Mouse (Mus musculus) left cerebral cortex, postnatal 14 days (tissue): Measurements from ENCODE around the gene Ttc3. TPM values are rescaled to one million over a fixed set of nuclear protein-coding genes. Genes with fewer than 3 reads are reported as not detected.
"Not testable (repeated sequence)": the region's sequence is repeated elsewhere in the genome, so short reads cannot be mapped to it uniquely, and the experiment has no call there.

ENCODE experiments used
- DNase-seq, 2 experiments: peaks; one replicate each; pipeline ENCODE4 v3.0.0; 2021 to 2022; ENCODE audit warnings: low spot score in 2 of 2, mixed read lengths in 1 of 2
- intact Hi-C: fragments of 180-260 bp; cut with DNase I; formaldehyde crosslinking; loops from one replicate; pipeline ENCODE4 v1.15.1; 2025
- total RNA-seq, 2 experiments: library from RNA; stranded (reverse); gene quantifications; 2 replicates each; pipeline ENCODE4 v1.2.3; 2021

Gene Ttc3
- total RNA-seq, 2 experiments from 2014 or later, result 802 to 810 TPM

GRCm38 (mm10) chr16:94412198-94412597 is 41.8 kb downstream of the Ttc3 start:
- intact Hi-C loops, result no loop called here

GRCm38 (mm10) chr16:94412760-94413159 is 42.3 kb downstream of the Ttc3 start:
- intact Hi-C loops, result no loop called here
- DNase-seq, result no peak

More at GRCm38 (mm10) chr16:94412198-94412597, 41.8 kb downstream of the Ttc3 start:
- no peak for DNase-seq

GRCm38 (mm10) chr16:94414151-94414550 is 43.7 kb downstream of the Ttc3 start:
- no peak for DNase-seq
- intact Hi-C loops, result no loop called here

GRCm38 (mm10) chr16:94420498-94420897 is 50.1 kb downstream of the Ttc3 start:
- DNase-seq, result no peak
- intact Hi-C loops, result no loop called here

GRCm38 (mm10) chr16:94428948-94429347 is 58.5 kb downstream of the Ttc3 start:
- no peak for DNase-seq
- intact Hi-C loops, result no loop called here

GRCm38 (mm10) chr16:94435495-94436234 is 65.2 kb downstream of the Ttc3 start:
- no peak for DNase-seq
- intact Hi-C loops, result no loop called here

GRCm38 (mm10) chr16:94436801-94437200 is 66.4 kb downstream of the Ttc3 start:
- intact Hi-C loops, result no loop called here
- DNase-seq, result no peak

GRCm38 (mm10) chr16:94441361-94441760 is 70.9 kb downstream of the Ttc3 start:
- intact Hi-C loops, result no loop called here
- DNase-seq, result no peak

GRCm38 (mm10) chr16:94449151-94449550 is 78.7 kb downstream of the Ttc3 start:
- no peak for DNase-seq
- intact Hi-C loops, result no loop called here

GRCm38 (mm10) chr16:94449632-94450031 is 79.2 kb downstream of the Ttc3 start:
- DNase-seq, result no peak
- intact Hi-C loops, result no loop called here

- DNase-seq, result no peak
- intact Hi-C loops, result no loop called here
These were observed 81.4 kb downstream of the Ttc3 start for GRCm38 (mm10) chr16:94451545-94452488.

GRCm38 (mm10) chr16:94452768-94453167 is 82.3 kb downstream of the Ttc3 start:
- intact Hi-C loops, result no loop called here
- DNase-seq, result no peak

- intact Hi-C loops, result no loop called here
These were observed 83.7 kb downstream of the Ttc3 start for GRCm38 (mm10) chr16:94454146-94454545.

GRCm38 (mm10) chr16:94464067-94464466 is 93.6 kb downstream of the Ttc3 start:
- DNase-seq, result no peak
- intact Hi-C loops, result no loop called here

More at GRCm38 (mm10) chr16:94454146-94454545, 83.7 kb downstream of the Ttc3 start:
- no peak for DNase-seq

GRCm38 (mm10) chr16:94465900-94466299 is 95.5 kb downstream of the Ttc3 start:
- intact Hi-C loops, result loop anchor here (5.0 kb wide), 1 partner anchor 101 kb away; no protein-coding TSS in a partner anchor
- no peak for DNase-seq

GRCm38 (mm10) chr16:94466317-94466716 is 95.9 kb downstream of the Ttc3 start:
- intact Hi-C loops, result loop anchor here (5.0 kb wide), 1 partner anchor 101 kb away; no protein-coding TSS in a partner anchor
- not testable (repeated sequence) for DNase-seq

GRCm38 (mm10) chr16:94467337-94468055 is 97.1 kb downstream of the Ttc3 start:
- DNase-seq, result no peak
- intact Hi-C loops, result loop anchor here (5.0 kb wide), 1 partner anchor 100 kb away; no protein-coding TSS in a partner anchor

- intact Hi-C loops, result loop anchor here (5.0 kb wide), 1 partner anchor 99 kb away; no protein-coding TSS in a partner anchor
- no peak for DNase-seq
These were observed 98.0 kb downstream of the Ttc3 start for GRCm38 (mm10) chr16:94468391-94468790.

GRCm38 (mm10) chr16:94472515-94472951 is 102.1 kb downstream of the Ttc3 start:
- peak; percentile 83 to 90 for DNase-seq
- intact Hi-C loops, result loop anchor here (2.0 kb wide), 1 partner anchor 54 kb away; the partner anchor contains the start of gene Vps26c
